Mouse (Mus musculus) embryonic facial prominence, embryonic 13.5 days (tissue): ENCODE measurements around the gene Otos. TPM values are rescaled to one million over a fixed set of nuclear protein-coding genes. Genes with fewer than 3 reads are reported as not detected.

Experiments used
- ATAC-seq: fragments of 200-750 bp; cut with Nextera tagmentation; 2 replicates; pipeline ENCODE4 v1.8.0; 2017; ENCODE audit warnings: low read depth; ENCODE audit not compliant: insufficient number of reproducible peaks, insufficient read depth, low FRiP score, low TSS enrichment
- H3K27ac ChIP-seq: fragments of 300-500 bp; sonication (generic); 2 replicates; pipeline ENCODE4 v1.5.1; 2015; ENCODE audit warnings: moderate library complexity, mild to moderate bottlenecking, inconsistent platforms
- H3K27me3 ChIP-seq: fragments of 300-500 bp; sonication (generic); 2 replicates; pipeline ENCODE4 v1.6.1; 2015; ENCODE audit warnings: mild to moderate bottlenecking, inconsistent platforms
- H3K36me3 ChIP-seq: fragments of 300-500 bp; sonication (generic); 2 replicates; pipeline ENCODE4 v1.6.1; 2015; ENCODE audit warnings: mild to moderate bottlenecking, inconsistent platforms
- H3K4me1 ChIP-seq: fragments of 300-500 bp; sonication (generic); 2 replicates; pipeline ENCODE4 v1.6.1; 2015; ENCODE audit warnings: inconsistent platforms
- H3K4me2 ChIP-seq: fragments of 300-500 bp; sonication (generic); 2 replicates; pipeline ENCODE4 v1.6.1; 2015; ENCODE audit warnings: moderate library complexity, mild to moderate bottlenecking, inconsistent platforms
- H3K4me3 ChIP-seq: fragments of 300-500 bp; sonication (generic); 2 replicates; pipeline ENCODE4 v1.5.1; 2015; ENCODE audit warnings: mild to moderate bottlenecking, inconsistent platforms
- H3K9ac ChIP-seq: fragments of 300-500 bp; sonication (generic); 2 replicates; pipeline ENCODE4 v1.6.1; 2015; ENCODE audit warnings: mild to moderate bottlenecking, inconsistent platforms
- H3K9me3 ChIP-seq: fragments of 300-500 bp; sonication (generic); 2 replicates; pipeline ENCODE4 v1.6.1; 2016; ENCODE audit warnings: inconsistent platforms
- WGBS: fragments of 180-500 bp; shearing (Covaris S2); methylation state at CpG from one replicate; pipeline ENCODE4 v1.1.7; 2015; ENCODE audit warnings: mixed read lengths; 5-methylcytosine and 5-hydroxymethylcytosine counted together
- polyA plus RNA-seq: library from polyadenylated mRNA; unstranded; fragments of >200 nt; fragmentation: Nextera tagmentation; extraction: Ambion mirVana; gene quantifications from 2 replicates; pipeline ENCODE4 v1.2.1, GENCODE M21; 2015

Gene Otos
- polyA plus RNA-seq, 1 experiment from 2014 or later = not detected

GRCm38 (mm10) chr1:92671326-92671725, 22.7 kb upstream of the Otos start:
- Histone ChIP-seq H3K4me3 (no peak overlapping the region), H3K27me3 (no peaks in the 10 kb centered on the region; the same call in 1 of the 2 replicates), H3K27ac (no peak overlapping the region), H3K9me3 (no peaks in the 10 kb centered on the region), H3K36me3 (no peaks in the 10 kb centered on the region), H3K4me2 (no peak overlapping the region), H3K4me1 (no peaks in the 10 kb centered on the region), H3K9ac (no peak overlapping the region)
- 82% methylated on average over 4 of the region's 4 CpGs for WGBS
- no peak for ATAC-seq

- Histone ChIP-seq H3K9ac (no peak overlapping the region), H3K27me3 (0 out of 2 replicates have a peak, but pooled peaks cover 4% of the 10 kb centered on the region), H3K36me3 (no peaks in the 10 kb centered on the region), H3K9me3 (no peaks in the 10 kb centered on the region), H3K4me3 (no peak overlapping the region), H3K4me2 (no peak overlapping the region), H3K4me1 (no peaks in the 10 kb centered on the region), H3K27ac (no peak overlapping the region)
- 96% methylated on average over 3 of the region's 3 CpGs for WGBS
- no peak for ATAC-seq
Measured at GRCm38 (mm10) chr1:92669430-92669829, 20.8 kb upstream of the Otos start.

DNA sequence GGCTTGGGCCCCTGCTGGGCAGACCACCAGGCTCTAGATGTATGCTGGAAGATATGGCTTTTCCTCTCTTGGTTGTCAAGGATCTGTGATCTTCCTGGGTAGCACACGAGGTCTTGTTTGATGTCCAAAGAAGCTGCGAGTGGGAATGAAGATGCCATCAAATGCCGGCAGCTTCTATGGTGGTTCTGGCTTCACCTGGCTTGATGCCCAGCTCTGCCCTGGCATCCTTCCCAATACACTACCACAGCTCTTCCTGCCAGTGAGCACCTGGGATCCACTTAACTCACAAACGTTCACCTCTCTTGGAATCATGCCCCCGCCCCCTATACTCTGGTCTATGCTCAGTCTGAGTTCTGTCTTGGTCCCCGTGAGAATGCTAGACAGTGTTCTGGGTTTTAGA, 18.5 kb upstream of the Otos start:
- Histone ChIP-seq H3K9ac (no peak overlapping the region), H3K4me3 (no peak overlapping the region), H3K36me3 (no peaks in the 10 kb centered on the region), H3K4me1 (no peaks in the 10 kb centered on the region), H3K27me3 (0 out of 2 replicates have a peak, but pooled peaks cover 4% of the 10 kb centered on the region), H3K27ac (no peak overlapping the region), H3K9me3 (no peaks in the 10 kb centered on the region), H3K4me2 (no peak overlapping the region)
- WGBS = 75% methylated on average over 6 of the region's 6 CpGs
- ATAC-seq = no peak

DNA sequence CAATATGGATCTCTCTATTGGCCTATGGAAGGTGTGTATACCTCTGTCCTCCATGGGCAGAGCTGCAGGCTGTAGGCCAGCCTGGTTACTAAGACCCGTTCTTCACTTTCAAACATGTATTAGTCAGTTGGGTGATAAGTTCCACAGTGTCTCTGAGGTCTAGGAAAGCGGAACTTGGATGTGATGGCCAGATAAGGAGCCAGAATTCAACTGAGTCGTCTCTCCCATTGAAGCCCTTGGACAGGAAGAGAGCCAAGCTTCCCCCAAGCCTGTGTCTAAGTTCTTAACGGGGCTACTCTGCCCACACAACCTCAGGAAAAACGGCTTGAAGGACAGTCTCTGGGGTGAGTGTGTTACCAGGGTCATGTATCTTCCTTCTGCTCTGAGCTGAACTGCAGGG, 10.8 kb upstream of the Otos start:
- WGBS = 65% methylated on average over 5 of the region's 5 CpGs
- Histone ChIP-seq H3K9ac (no peak overlapping the region), H3K27ac (no peak overlapping the region), H3K27me3 (0 out of 2 replicates have a peak, but pooled peaks cover 8% of the 10 kb centered on the region), H3K36me3 (no peaks in the 10 kb centered on the region), H3K4me3 (no peak overlapping the region), H3K4me2 (no peak overlapping the region), H3K9me3 (no peaks in the 10 kb centered on the region), H3K4me1 (no peaks in the 10 kb centered on the region)
- ATAC-seq = no peak

DNA sequence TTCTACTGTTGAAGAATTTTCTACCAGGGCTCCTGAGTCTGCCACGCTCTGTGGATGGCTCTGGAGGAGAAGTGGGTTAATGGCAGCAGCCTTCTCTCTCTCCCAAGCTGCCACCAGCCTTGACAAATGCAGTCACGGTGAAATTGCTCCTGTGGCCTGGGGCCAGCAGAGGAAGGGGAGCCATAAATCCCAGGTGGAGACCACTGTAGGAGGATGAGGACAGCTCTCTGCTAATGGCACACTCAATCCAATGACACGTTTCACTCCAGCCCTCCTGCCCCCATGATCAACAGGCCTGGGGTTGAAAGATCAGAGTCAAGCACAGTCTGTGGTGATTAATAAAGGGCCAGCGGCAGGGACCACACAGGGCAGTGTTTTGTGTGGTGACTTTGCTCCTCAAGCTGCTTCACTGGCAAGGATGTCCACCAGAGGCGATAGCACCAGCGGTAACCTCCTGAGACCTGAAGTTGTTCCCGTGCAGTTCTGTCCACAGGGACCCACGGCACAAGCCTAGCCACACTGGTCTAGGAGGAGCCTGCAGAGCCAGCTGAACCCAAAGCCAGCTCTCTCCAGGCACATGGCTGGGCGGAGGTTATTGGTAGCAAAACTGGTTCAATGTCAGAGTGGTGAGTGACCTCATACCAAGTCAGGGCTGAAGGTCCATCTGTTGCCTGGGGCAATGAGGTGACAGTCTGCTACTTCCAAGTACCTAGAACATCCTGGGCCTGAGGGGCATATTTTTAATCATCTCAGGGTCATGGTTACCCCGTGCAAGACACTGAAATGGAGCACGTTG, 8.6 kb upstream of the Otos start:
- Histone ChIP-seq H3K4me1 (no peaks in the 10 kb centered on the region), H3K36me3 (no peaks in the 10 kb centered on the region), H3K9ac (no peak overlapping the region), H3K4me3 (no peak overlapping the region), H3K9me3 (no peaks in the 10 kb centered on the region), H3K27me3 (0 out of 2 replicates have a peak, but pooled peaks cover 8% of the 10 kb centered on the region), H3K4me2 (no peak overlapping the region), H3K27ac (no peak overlapping the region)
- WGBS = 75% methylated on average over 11 of the region's 11 CpGs
- no peak for ATAC-seq

- no peaks in the 10 kb centered on the region for H3K9me3 ChIP-seq
- no peaks in the 10 kb centered on the region for H3K36me3 ChIP-seq
- no peak for ATAC-seq
- no peak overlapping the region for H3K27ac ChIP-seq
- H3K4me3 ChIP-seq = no peak overlapping the region
- WGBS = 33% methylated on average over 2 of the region's 2 CpGs
- no peak overlapping the region for H3K9ac ChIP-seq
- H3K27me3 ChIP-seq = 0 out of 2 replicates have a peak, but pooled peaks cover 8% of the 10 kb centered on the region
- H3K4me2 ChIP-seq = no peak overlapping the region
- no peaks in the 10 kb centered on the region for H3K4me1 ChIP-seq
Measured at GRCm38 (mm10) chr1:92654676-92655075, 6.0 kb upstream of the Otos start.

GRCm38 (mm10) chr1:92653179-92653578, 4.5 kb upstream of the Otos start:
- WGBS = 90% methylated on average over 3 of the region's 3 CpGs
- Histone ChIP-seq H3K9ac (no peak overlapping the region), H3K4me3 (no peak overlapping the region), H3K27me3 (0 out of 2 replicates have a peak, but pooled peaks cover 5% of the 10 kb centered on the region), H3K27ac (no peak overlapping the region), H3K4me1 (peaks cover 1% of the 10 kb centered on the region; the same call in 1 of the 2 replicates), H3K36me3 (no peaks in the 10 kb centered on the region), H3K4me2 (no peak overlapping the region), H3K9me3 (no peaks in the 10 kb centered on the region)
- no peak for ATAC-seq

DNA sequence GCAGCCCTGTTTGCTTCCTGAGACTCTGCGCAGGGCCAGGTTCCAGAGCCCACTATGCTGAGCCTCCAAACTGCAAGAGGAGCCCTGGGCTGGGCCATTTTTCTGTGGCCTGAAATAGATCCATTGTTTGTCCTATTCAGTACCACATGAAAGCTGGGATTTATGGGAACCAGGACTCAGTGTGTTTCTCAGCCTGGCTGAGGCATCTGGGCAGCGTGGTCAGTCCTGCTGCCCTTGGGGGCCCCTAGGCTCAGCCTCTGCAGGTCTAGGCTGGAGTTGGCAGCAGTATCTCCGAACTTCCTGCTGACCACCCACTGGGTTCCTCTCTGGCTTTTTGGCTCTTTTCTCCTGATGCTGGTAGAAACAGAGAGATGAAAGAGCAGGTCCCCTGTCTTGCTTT, 2.8 kb upstream of the Otos start:
- H3K4me2 ChIP-seq = no peak overlapping the region
- 0 out of 2 replicates have a peak, but pooled peaks cover 5% of the 10 kb centered on the region for H3K27me3 ChIP-seq
- no peaks in the 10 kb centered on the region for H3K9me3 ChIP-seq
- no peak overlapping the region for H3K27ac ChIP-seq
- H3K4me3 ChIP-seq = no peak overlapping the region
- 60% methylated on average over 3 of the region's 3 CpGs for WGBS
- no peaks in the 10 kb centered on the region for H3K36me3 ChIP-seq
- no peak overlapping the region for H3K9ac ChIP-seq
- peaks cover 7% of the 10 kb centered on the region; the same call in 1 of the 2 replicates for H3K4me1 ChIP-seq
- no peak for ATAC-seq

GRCm38 (mm10) chr1:92648197-92648596, 444 bp downstream of the Otos start:
- Histone ChIP-seq H3K4me3 (no peak overlapping the region), H3K9ac (no peak overlapping the region), H3K9me3 (no peaks in the 10 kb centered on the region), H3K4me2 (peak overlapping the region; percentile 27), H3K4me1 (peaks cover 7% of the 10 kb centered on the region; the same call in 1 of the 2 replicates), H3K27me3 (no peaks in the 10 kb centered on the region), H3K27ac (no peak overlapping the region), H3K36me3 (no peaks in the 10 kb centered on the region)
- no peak for ATAC-seq
- WGBS = 49% methylated on average over 10 of the region's 10 CpGs

DNA sequence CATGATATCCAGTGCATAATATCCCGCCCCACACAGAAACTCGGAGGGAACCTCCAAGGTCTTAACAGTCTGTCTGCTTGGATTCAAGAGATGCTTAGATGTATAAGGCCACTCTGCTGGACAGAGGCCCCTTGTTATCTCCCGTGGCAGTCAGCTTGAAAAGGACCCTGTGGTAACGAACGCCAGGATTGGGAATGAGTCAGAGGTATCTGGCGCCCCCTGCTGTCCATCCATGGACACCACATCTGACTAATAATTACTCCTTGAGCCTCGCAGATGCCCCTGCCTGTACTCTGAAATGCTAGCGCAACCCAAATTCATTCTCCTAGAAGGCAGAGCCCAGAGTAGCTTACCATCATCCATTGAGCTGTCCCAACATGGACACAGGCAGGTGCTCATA, 889 bp downstream of the Otos start:
- H3K36me3 ChIP-seq = no peaks in the 10 kb centered on the region
- H3K4me1 ChIP-seq = peaks cover 7% of the 10 kb centered on the region; the same call in 1 of the 2 replicates
- H3K27me3 ChIP-seq = no peaks in the 10 kb centered on the region
- ATAC-seq = no peak
- no peak overlapping the region for H3K4me3 ChIP-seq
- H3K9ac ChIP-seq = no peak overlapping the region
- H3K27ac ChIP-seq = no peak overlapping the region
- WGBS = 7% methylated on average over 8 of the region's 8 CpGs
- peak overlapping the region; percentile 27 for H3K4me2 ChIP-seq
- no peaks in the 10 kb centered on the region for H3K9me3 ChIP-seq

- ATAC-seq = no peak
Measured at GRCm38 (mm10) chr1:92647026-92647425, 1.6 kb downstream of the Otos start.

DNA sequence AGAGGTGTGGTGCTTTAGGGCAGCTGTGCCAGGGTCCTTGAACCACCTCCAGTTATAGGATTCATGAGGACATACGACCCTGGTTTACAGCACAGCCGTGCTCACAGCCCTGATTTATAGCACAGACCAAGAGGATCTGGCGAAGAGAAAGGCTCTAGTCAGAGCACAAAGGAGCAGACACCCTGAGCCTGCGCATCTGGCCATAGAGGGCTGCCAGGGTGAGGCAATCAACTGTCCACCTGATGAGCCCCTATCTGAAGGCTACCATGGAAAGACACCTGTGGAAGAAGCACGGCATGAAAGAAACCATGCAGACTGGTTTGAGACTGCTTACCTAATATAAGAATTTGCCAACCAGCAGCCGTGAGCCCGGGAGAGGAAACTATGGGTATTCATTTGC, 2.0 kb downstream of the Otos start:
- Histone ChIP-seq H3K36me3 (no peaks in the 10 kb centered on the region), H3K9me3 (no peaks in the 10 kb centered on the region), H3K4me1 (peaks cover 13% of the 10 kb centered on the region; the same call in 1 of the 2 replicates), H3K4me3 (no peak overlapping the region), H3K4me2 (no peak overlapping the region), H3K27ac (no peak overlapping the region), H3K27me3 (no peaks in the 10 kb centered on the region), H3K9ac (no peak overlapping the region)
- WGBS = 78% methylated on average over 7 of the region's 7 CpGs
- no peak for ATAC-seq

More at GRCm38 (mm10) chr1:92647026-92647425, 1.6 kb downstream of the Otos start:
- H3K9me3 ChIP-seq = no peaks in the 10 kb centered on the region
- peaks cover 12% of the 10 kb centered on the region; the same call in 1 of the 2 replicates for H3K4me1 ChIP-seq
- WGBS = 70% methylated on average over 4 of the region's 4 CpGs
- no peaks in the 10 kb centered on the region for H3K36me3 ChIP-seq
- no peak overlapping the region for H3K27ac ChIP-seq
- H3K4me2 ChIP-seq = no peak overlapping the region
- no peaks in the 10 kb centered on the region for H3K27me3 ChIP-seq
- H3K9ac ChIP-seq = no peak overlapping the region
- H3K4me3 ChIP-seq = no peak overlapping the region
